Mouse (Mus musculus) liver, embryonic 14.5 days (tissue): Measurements from ENCODE around the gene Sox30. TPM values are rescaled to one million over a fixed set of nuclear protein-coding genes. Genes with fewer than 3 reads are reported as not detected.

Experiments
- ATAC-seq: fragments of 200-750 bp; cut with Nextera tagmentation; 2 replicates; pipeline ENCODE4 v1.8.0; 2017; ENCODE audit warnings: moderate number of reproducible peaks, mild to moderate bottlenecking, moderate library complexity; ENCODE audit not compliant: insufficient read depth
- DNase-seq, 3 experiments: peaks; one replicate each; pipeline ENCODE4 v3.0.0-alpha.2; 2012 to 2013; ENCODE audit warnings: low read depth in 3 of 3, low spot score in 3 of 3
- H3K27ac ChIP-seq: fragments of 300-500 bp; sonication (generic); 2 replicates; pipeline ENCODE4 v1.5.1; 2014; ENCODE audit warnings: moderate library complexity, mild to moderate bottlenecking, control low read depth, inconsistent platforms
- H3K27me3 ChIP-seq: fragments of 300-500 bp; sonication (generic); 2 replicates; pipeline ENCODE4 v1.6.1; 2014; ENCODE audit warnings: mild to moderate bottlenecking, low read length, moderate library complexity; ENCODE audit not compliant: control insufficient read depth, insufficient read depth
- H3K36me3 ChIP-seq: fragments of 300-500 bp; sonication (generic); replicated peaks from 2 replicates; pipeline ENCODE4 v1.6.1; 2014; ENCODE audit warnings: low read depth; ENCODE audit not compliant: control insufficient read depth, insufficient read depth
- H3K4me1 ChIP-seq, 2 experiments: fragments of 200-500 bp in 1 of 2; fragments of 300-500 bp in 1 of 2; sonication (generic) in 1 of 2; replicated peaks; 2 replicates each; pipeline ENCODE4 v1.6.1; 2012 to 2014; ENCODE audit warnings: antibody characterized with exemption in 1 of 2, inconsistent platforms in 1 of 2, low read length in 1 of 2; ENCODE audit not compliant: control insufficient read depth in 2 of 2, insufficient read depth in 2 of 2
- H3K4me2 ChIP-seq: fragments of 300-500 bp; sonication (generic); 2 replicates; pipeline ENCODE4 v1.6.1; 2014; ENCODE audit warnings: low read depth, mild to moderate bottlenecking, control low read depth, moderate library complexity
- H3K4me3 ChIP-seq, 2 experiments: fragments of 200-500 bp in 1 of 2; fragments of 300-500 bp in 1 of 2; sonication (generic) in 1 of 2; 2 replicates each; pipeline ENCODE4 v1.5.1; 2012 to 2014; ENCODE audit warnings: low read depth in 2 of 2, low read length in 2 of 2, mild to moderate bottlenecking in 2 of 2, control low read depth in 1 of 2, inconsistent platforms in 1 of 2, moderate library complexity in 1 of 2; ENCODE audit not compliant: insufficient read depth in 1 of 2
- H3K9ac ChIP-seq: fragments of 300-500 bp; sonication (generic); replicated peaks from 2 replicates; pipeline ENCODE4 v1.6.1; 2014; ENCODE audit warnings: mild to moderate bottlenecking, control low read depth, moderate library complexity
- H3K9me3 ChIP-seq: fragments of 300-500 bp; sonication (generic); 2 replicates; pipeline ENCODE4 v1.6.1; 2016; ENCODE audit warnings: low read length, mixed read lengths; ENCODE audit not compliant: control insufficient read depth
- CTCF ChIP-seq: IDR thresholded peaks from 2 replicates; pipeline ENCODE4 v1.5.1; 2016; ENCODE audit warnings: antibody characterized with exemption, low read depth, control low read depth
- EP300 ChIP-seq: IDR thresholded peaks from 2 replicates; pipeline ENCODE4 v1.6.1; 2016; ENCODE audit warnings: antibody characterized with exemption, low read depth
- WGBS: fragments of 180-500 bp; shearing (Covaris S2); extraction: QIAGEN DNeasy Blood & Tissue Kit; methylation state at CpG from one replicate; pipeline ENCODE4 v1.1.7; 2014; ENCODE audit not compliant: insufficient replicate concordance; 5-methylcytosine and 5-hydroxymethylcytosine counted together
- polyA plus RNA-seq, 2 experiments: library from polyadenylated mRNA; depleted of rRNA in 1 of 2; stranded (reverse) in 1 of 2; unstranded in 1 of 2; fragments of >200 nt; fragmentation: Nextera tagmentation in 1 of 2; extraction: Ambion mirVana in 1 of 2; gene quantifications; 2 replicates each; pipeline versions ENCODE4 v1.2.1 to v1.2.3; 2012 to 2014

Sox30 gene
- polyA plus RNA-seq (2012; rRNA removed) (0.02 TPM in 2 replicates), polyA plus RNA-seq (2014; fragmentation: Nextera tagmentation; extraction: Ambion mirVana) (not detected in 2 replicates)

- DNase-seq (no peak), ATAC-seq (peak; percentile 73)
- Histone ChIP-seq H3K4me1 (no peaks in the 10 kb centered on the region), H3K4me2 (peak within 1 kb of the TSS; percentile 72), H3K27me3 (peaks cover 20% of the 10 kb centered on the region), H3K27ac (no peak within 1 kb of the TSS), H3K9ac (peak within 1 kb of the TSS; percentile 47), H3K4me3 (peak within 1 kb of the TSS; percentile 50 to 56), H3K36me3 (no peaks in the 10 kb centered on the region), H3K9me3 (peaks cover 2% of the 10 kb centered on the region)
- WGBS, result 12% methylated on average over 72 of the region's 115 CpGs
- TF ChIP-seq CTCF (no peak), EP300 (no peak)
These were observed at the start of gene Sox30 for GRCm38 (mm10) chr11:45979946-45980892. Sox30 (plus strand) TSS chr11:45980310.

GRCm38 (mm10) chr11:45932771-45933170, 47.3 kb upstream of the Sox30 start:
- no peaks in the 10 kb centered on the region for H3K9me3 ChIP-seq
- TF ChIP-seq CTCF (no peak), EP300 (no peak)
- no peak overlapping the region for H3K9ac ChIP-seq
- H3K27me3 ChIP-seq, result no peaks in the 10 kb centered on the region
- no peak overlapping the region for H3K4me3 ChIP-seq
- H3K27ac ChIP-seq, result no peak overlapping the region
- DNase-seq, result no peak
- H3K36me3 ChIP-seq, result peaks cover 7% of the 10 kb centered on the region
- no peaks in the 10 kb centered on the region for H3K4me1 ChIP-seq
- 76% methylated on average over 10 of the region's 10 CpGs for WGBS
- ATAC-seq, result no peak
- no peak overlapping the region for H3K4me2 ChIP-seq

GRCm38 (mm10) chr11:45937478-45937877, 42.6 kb upstream of the Sox30 start:
- 84% methylated on average over 8 of the region's 8 CpGs for WGBS
- no peaks in the 10 kb centered on the region for H3K27me3 ChIP-seq

GRCm38 (mm10) chr11:45938917-45939316, 41.2 kb upstream of the Sox30 start:
- H3K4me2 ChIP-seq, result no peak overlapping the region
- ATAC-seq (no peak), DNase-seq (no peak)
- no peaks in the 10 kb centered on the region for H3K27me3 ChIP-seq
- TF ChIP-seq CTCF (no peak), EP300 (no peak)
- peaks cover 3% of the 10 kb centered on the region for H3K36me3 ChIP-seq
- H3K27ac ChIP-seq, result no peak overlapping the region
- H3K4me3 ChIP-seq, result no peak overlapping the region
- H3K4me1 ChIP-seq, result peaks cover 5 to 8% of the 10 kb centered on the region in 2 experiments
- no peaks in the 10 kb centered on the region for H3K9me3 ChIP-seq
- no peak overlapping the region for H3K9ac ChIP-seq
- 68% methylated on average over 8 of the region's 8 CpGs for WGBS

More at GRCm38 (mm10) chr11:45937478-45937877, 42.6 kb upstream of the Sox30 start:
- H3K36me3 ChIP-seq, result peaks cover 7% of the 10 kb centered on the region
- ATAC-seq (no peak), DNase-seq (no peak)
- no peak overlapping the region for H3K4me2 ChIP-seq
- H3K9me3 ChIP-seq, result no peaks in the 10 kb centered on the region
- H3K4me1 ChIP-seq, result no peaks in the 10 kb centered on the region; a peak in 1 of 4 replicates
- TF ChIP-seq CTCF (no peak), EP300 (no peak)
- H3K9ac ChIP-seq, result no peak overlapping the region
- no peak overlapping the region for H3K4me3 ChIP-seq
- no peak overlapping the region for H3K27ac ChIP-seq

GRCm38 (mm10) chr11:45942281-45942680, 37.8 kb upstream of the Sox30 start:
- Histone ChIP-seq H3K4me3 (no peak overlapping the region), H3K36me3 (no peaks in the 10 kb centered on the region; the same call in 1 of the 2 replicates), H3K9ac (no peak overlapping the region), H3K4me1 (peaks cover 5 to 8% of the 10 kb centered on the region in 2 experiments), H3K4me2 (no peak overlapping the region), H3K27me3 (no peaks in the 10 kb centered on the region), H3K27ac (no peak overlapping the region), H3K9me3 (no peaks in the 10 kb centered on the region)
- no peak for ATAC-seq
- 86% methylated on average over 7 of the region's 7 CpGs for WGBS
- TF ChIP-seq CTCF, result no peak
- no peak for DNase-seq
